Mouse (Mus musculus) megakaryocyte progenitor cell, adult 5-6 weeks (primary cell): ENCODE data around the gene Traf7. TPM values are rescaled to one million over a fixed set of nuclear protein-coding genes. Genes with fewer than 3 reads are reported as not detected.
A peak's percentile ranks its signal among the peaks of the same experiment; 100 is the strongest.

ENCODE experiments used
- ATAC-seq: replicated peaks from 2 replicates; pipeline ENCODE4 v1.8.0; 2016; ENCODE audit warnings: mild to moderate bottlenecking, moderate TSS enrichment, inconsistent platforms; ENCODE audit not compliant: poor library complexity
- total RNA-seq, 2 experiments: library from RNA; stranded (forward) in 1 of 2; stranded (reverse) in 1 of 2; fragments of 157-497, 149-512 nt in 1 of 2; fragments of 200-1000 nt in 1 of 2; gene quantifications; 2 replicates each; pipeline versions ENCODE4 v1.2.3 to v1.2.4; 2015 to 2017

The Traf7 gene
- total RNA-seq, 2 experiments from 2014 or later, result 54.7 to 98.9 TPM

GRCm38 (mm10) chr17:24548435-24548834, 20.7 kb upstream of the Traf7 start:
- 0 out of 2 replicates have a peak, but pooled peaks have one; percentile 17 for ATAC-seq

GRCm38 (mm10) chr17:24546234-24546633, 18.5 kb upstream of the Traf7 start:
- no peak for ATAC-seq

DNA sequence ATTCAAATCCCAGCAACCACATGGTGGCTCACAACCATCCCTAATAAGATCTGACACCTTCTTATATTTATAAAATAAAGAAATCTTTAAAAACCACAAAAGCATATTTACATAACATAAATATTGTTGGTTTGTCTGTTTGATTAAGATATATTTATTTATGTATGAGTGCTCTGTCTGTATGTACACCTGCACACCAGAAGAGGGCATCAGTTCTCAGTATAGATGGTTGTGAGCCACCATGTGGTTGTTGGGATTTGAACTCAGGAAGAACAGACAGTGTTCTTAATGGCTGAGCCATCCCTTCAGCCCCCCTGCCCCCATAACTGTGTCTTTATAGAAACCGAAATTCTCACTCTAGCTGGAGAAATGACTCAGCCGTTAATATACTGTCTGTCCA, 17.5 kb upstream of the Traf7 start:
- ATAC-seq, result no peak

GRCm38 (mm10) chr17:24544613-24545012, 16.9 kb upstream of the Traf7 start:
- ATAC-seq, result no peak

DNA sequence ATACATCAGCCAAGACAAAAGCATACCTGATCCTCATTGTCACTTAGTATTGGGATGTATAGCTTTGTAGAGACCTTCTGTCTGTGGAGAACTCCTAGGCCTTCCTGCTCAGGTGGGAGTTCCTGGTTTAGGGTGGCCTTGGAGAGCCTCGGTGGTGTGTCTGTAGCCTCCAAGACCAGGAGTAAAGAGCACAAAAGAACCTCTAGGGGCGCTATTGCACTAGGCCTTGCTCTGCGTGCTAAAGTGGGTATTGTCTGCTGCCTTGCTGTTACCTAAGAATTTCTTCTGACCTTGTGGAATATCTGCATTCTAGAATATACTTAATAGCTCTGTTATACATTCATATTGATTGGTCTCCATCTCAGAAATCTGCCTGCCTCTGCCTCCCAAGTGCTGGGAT, 12.6 kb upstream of the Traf7 start:
- ATAC-seq, result peak; percentile 99

DNA sequence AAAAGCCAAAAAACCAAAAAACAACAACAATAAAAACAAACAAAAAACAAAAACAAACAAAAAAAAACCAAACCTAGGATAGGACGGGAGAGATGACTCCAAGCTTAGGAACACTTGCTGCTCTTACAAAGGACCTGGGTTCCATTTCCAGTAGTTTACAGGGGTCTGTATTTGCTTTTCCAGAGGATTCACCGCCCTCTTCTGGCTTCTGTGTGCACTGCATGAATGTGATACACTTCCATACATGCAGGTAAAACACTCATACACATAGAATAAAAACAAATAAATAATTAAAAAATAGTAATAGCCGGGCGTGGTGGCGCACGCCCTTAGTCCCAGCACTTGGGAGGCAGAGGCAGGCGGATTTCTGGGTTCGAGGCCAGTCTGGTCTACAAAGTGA, 11.2 kb upstream of the Traf7 start:
- ATAC-seq, result peak; percentile 62

DNA sequence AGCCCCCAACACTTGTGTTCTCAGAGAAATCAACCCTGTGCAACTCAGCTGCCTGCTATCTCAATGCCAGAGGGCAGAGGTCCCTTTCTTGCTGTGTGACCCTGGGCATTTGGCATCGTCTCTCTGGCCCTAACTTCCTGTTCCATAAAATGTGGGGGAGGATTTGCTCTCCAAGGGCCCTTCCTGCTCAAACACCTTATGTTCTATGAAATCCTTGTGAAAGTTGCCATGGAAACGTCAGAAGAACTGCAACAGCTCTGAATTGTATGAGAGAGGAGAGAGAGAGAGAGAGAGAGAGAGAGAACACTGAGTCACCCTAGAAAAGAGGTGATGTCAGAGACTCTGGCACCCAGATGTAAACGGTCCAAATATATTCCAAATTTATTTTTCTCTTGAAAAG, 9.8 kb upstream of the Traf7 start:
- ATAC-seq, result no peak

DNA sequence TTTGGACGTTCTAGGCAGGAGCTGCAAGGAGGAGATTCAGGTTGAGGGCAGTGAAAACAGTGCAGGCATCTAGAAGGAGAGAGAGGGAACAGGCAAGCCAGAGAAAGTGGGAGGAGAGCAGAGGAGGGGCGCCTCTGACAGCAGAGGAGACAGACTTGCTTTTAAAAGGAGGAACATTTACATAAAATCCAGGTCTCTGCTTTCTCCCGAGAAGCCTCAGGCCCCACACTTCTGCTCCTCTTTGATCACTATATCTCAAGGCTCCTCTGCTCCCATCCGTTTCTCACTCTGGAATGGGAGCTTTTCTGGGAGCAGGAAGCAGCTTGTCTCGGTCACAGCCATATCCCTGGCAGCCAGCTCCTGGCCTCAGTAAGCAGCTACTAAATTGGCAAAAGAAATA, 7.6 kb upstream of the Traf7 start:
- ATAC-seq, result no peak

DNA sequence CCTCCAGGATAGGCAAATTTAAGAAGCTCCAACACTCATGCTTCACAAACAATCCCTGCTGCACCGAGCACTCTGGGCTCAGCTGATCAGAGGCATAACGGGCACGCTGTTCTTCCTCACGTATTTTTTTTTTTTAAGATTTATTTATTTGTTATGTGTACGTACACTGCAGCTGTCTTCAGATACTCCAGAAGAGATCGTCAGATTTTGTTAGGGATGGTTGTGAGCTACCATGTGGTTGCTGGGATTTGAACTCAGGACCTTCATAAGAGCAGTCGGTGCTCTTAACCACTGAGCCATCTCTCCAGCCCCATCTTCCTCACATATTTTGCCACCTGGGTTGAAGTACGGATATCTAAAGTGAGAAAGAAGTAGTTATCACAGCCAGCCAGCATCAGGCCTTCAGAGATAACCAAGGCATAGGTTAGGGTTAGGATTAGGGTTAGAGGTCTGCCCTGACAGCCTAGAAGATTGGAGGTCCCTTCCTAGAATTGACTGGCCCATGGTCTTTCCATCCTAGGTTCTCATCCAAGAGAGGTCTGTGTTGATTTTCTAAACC, 6.5 kb upstream of the Traf7 start, which contains the start of gene Rab26:
TSS of gene Rab26 (minus strand) at position 51 of the 559 bp plus-strand sequence.
- peak; percentile 9; the same call in 1 of the 2 replicates for ATAC-seq

- ATAC-seq, result peak; percentile 91
These were observed 5.6 kb upstream of the Traf7 start for GRCm38 (mm10) chr17:24533099-24533992.

GRCm38 (mm10) chr17:24532045-24532444, 4.3 kb upstream of the Traf7 start:
- no peak for ATAC-seq

- no peak for ATAC-seq
These were observed 3.3 kb upstream of the Traf7 start for GRCm38 (mm10) chr17:24531064-24531463.

DNA sequence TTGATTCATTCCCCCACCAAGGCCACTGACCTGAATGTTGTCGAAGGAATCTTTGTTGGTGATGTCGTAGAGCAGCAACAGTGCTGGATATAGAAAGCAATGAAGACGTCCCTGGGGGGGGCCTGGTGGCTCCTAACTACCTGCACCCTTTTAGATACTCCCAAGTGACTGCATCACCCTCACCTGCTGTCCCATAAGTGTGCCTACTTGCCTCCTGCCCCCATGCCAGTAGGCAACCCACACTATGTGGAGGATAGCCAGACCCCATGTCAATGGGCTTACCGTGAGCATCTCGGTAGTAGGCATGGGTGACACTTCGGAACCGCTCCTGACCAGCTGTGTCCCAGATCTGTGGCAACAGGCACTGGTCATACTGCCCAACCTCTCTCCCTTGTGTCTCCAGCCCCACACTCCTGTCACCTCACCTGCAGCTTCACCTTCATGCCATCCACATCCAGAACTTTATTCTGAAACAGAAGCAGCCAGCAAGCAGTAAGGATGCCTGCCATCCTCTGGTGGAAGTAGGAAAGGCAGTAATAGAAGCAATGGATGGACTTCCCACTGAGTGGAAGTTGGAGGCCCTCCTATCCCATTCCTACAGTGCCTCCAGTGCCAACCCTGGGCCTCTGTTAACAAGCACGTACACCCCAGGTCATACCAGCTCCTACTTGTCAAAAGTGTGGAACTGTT, 2.8 kb upstream of the Traf7 start:
- ATAC-seq, result no peak

GRCm38 (mm10) chr17:24529883-24530282, 2.1 kb upstream of the Traf7 start:
- no peak for ATAC-seq

- ATAC-seq, result no peak
These were observed 1.3 kb upstream of the Traf7 start for GRCm38 (mm10) chr17:24529007-24529451.

DNA sequence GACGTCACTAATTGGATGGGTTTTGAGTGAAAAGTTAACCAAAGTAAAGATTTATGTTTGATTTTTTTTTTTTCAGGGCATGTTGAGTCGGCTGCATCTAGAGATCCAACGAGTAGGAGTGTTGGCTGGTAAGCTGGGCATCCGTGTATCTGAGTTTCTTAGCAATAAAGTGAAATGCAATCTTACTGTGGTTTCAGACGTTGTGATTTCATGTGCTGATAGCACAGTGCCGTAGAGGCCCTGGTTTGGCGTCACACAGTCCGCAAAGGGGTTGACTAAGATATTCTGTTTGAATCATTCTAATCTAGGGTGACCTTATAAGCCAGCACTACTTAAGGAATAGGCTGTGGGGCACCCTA, 801 bp upstream of the Traf7 start:
- no peak for ATAC-seq

- no peak for ATAC-seq
These were observed 423 bp downstream of the Traf7 start for GRCm38 (mm10) chr17:24527315-24527714.

- ATAC-seq, result no peak
These were observed 3.0 kb downstream of the Traf7 start for GRCm38 (mm10) chr17:24524734-24525133.

DNA sequence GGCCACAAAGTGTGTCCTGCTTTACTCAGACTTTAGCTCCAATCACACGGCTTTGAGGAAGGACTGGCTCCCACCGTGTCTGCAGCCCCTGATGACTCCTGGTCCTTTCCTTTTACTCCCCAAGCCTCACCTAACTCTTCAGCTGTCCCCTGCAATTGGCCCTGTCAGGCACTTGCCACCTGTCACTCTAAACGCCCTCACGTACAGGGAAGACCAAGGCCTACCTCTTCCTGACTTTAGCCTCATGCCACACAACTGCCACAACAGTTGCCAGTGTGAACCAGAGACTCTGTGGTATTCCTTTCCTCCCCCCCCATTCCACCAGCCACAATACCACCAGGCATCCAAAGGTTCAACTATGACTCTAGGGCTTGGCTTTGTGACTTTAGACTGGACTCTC, 7.3 kb downstream of the Traf7 start:
- no peak for ATAC-seq

DNA sequence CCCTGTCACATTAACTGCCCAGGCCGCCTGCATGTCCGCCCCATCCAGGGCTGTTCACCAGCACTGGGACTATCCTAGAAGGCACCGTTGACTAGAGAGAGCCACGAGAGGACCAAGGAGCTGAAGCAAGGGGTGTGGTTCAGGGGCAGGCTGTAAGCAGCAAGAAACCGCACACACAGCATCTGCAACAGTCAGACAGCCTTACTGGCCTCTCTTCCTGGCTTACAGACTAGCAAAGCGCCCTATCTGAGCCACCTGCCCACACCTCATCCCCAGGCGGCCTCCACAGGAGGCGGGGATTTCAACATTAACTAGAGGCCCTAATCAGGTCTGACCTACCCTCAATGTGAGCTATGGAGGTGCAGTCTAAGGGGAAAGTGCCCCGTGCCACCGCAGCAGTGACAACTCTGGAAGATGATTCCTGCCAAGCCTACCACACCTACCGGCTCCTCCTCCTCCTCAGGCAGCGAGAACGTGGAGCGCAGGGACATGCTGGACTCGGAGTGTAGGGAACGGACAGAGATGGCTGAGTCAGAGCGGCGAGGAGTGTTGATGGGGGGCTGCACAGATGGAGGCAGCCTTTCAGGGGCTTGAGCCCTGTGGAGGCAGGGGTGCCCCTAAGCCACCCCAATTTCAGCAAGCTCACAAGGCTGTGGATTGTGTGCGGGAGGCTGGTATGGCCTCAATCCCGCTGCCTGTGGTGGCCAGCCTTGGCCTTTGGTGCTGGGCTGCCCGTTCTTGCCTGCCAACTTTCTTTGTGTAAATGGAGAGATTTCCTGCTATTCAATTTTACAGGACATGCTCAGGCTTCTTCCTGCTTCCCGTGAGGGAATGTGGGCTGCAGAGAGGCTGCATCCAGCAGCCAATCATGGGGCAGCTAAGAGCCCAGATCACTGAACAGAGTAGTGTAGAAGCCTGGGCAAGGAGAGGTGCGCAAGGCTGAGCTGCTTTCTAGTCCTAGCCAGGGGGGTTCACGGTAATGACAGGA, 13.2 kb downstream of the Traf7 start:
- 0 out of 2 replicates have a peak, but pooled peaks have one; percentile 4 for ATAC-seq
